Mouse (Mus musculus) gastrocnemius, postnatal 14 days (tissue): ENCODE results near the gene Pcbp3. TPM values are rescaled to one million over a fixed set of nuclear protein-coding genes. Genes with fewer than 3 reads are reported as not detected.
"Not testable (repeated sequence)": the region's sequence is repeated elsewhere in the genome, so short reads cannot be mapped to it uniquely, and the experiment has no call there.

ENCODE experiments used
- DNase-seq: peaks from one replicate; pipeline ENCODE4 v3.0.0; 2021; ENCODE audit warnings: mixed read lengths
- intact Hi-C: fragments of 180-260 bp; cut with DNase I; formaldehyde crosslinking; loops from one replicate; pipeline ENCODE4 v1.15.1; 2025; ENCODE audit warnings: low total_unique reads
- long read RNA-seq, 2 experiments: library from polyadenylated mRNA; stranded (forward); transcript quantifications; one replicate each; pipeline ENCODE4 v2.0.0; 2021
- total RNA-seq, 2 experiments: library from RNA; stranded (reverse); gene quantifications; 2 replicates each; pipeline ENCODE4 v1.2.3; 2021

Pcbp3 gene
- 1 to 10 TPM; 3.7 to 5.1 TPM for total RNA-seq
- long read RNA-seq, experiment 1, partial matches to known transcripts = 0 of 5 reads
- long read RNA-seq, experiment 1, other reads (novel, unspliced or antisense) = 5 of 5 reads
- long read RNA-seq, experiment 2, partial matches to known transcripts = 0 of 5 reads
- long read RNA-seq, experiment 2, other reads (novel, unspliced or antisense) = 4 of 5 reads

- intact Hi-C loops = no loop called here
Observed at GRCm38 (mm10) chr10:76961790-76962489, at the start of gene Pcbp3. TSS of gene Pcbp3 (minus strand) at chr10:76961887.

GRCm38 (mm10) chr10:77008698-77009097 is 47.0 kb upstream of the Pcbp3 start:
- intact Hi-C loops = no loop called here
- DNase-seq = no peak

More at GRCm38 (mm10) chr10:76961790-76962489, at the start of gene Pcbp3:
- peak; percentile 98 for DNase-seq

DNA sequence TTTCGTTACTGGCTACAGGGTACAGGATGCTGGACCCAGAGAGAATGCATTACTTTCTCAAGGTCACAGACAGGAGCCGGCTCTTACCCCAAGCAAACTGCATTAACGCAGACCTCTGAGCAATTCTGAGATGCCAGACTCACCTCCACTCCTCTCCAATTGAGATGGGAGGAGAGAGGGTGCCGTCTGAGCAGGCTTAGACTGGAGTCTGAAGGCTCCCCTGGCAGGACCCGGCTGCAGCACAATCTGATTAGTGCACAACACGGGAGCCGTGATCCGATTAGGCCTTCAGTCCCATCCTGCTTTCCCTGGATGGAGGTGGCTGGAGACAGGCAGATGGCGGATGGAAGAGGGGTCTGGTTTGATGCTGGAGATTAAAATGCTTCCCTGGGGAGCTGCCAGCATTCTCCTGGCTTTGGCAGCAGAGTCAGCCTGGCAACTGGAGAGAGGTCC is 46.4 kb upstream of the Pcbp3 start:
- intact Hi-C loops = no loop called here
- DNase-seq = peak; percentile 8

GRCm38 (mm10) chr10:77007433-77008108 is 45.9 kb upstream of the Pcbp3 start:
- DNase-seq = no peak
- intact Hi-C loops = no loop called here

DNA sequence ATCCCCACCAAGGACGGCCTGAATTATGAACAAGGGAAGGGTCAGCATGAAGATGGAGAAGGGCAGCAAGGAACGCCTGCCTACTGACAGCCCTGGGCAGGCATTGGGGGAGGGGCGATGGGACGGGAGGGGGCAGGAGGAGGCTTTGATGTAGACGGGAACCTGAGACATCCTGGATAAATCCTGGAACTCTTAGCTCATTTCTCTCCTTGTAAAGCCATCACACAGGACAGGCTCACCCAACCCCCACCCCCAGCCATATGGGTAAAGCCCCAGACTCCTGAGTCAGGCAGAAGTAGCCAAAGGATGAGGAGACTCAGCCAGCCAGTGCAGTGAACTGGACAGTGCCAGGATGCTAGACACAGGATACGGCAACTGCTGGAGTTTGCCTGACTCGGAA is 43.2 kb upstream of the Pcbp3 start:
- no peak for DNase-seq
- intact Hi-C loops = no loop called here

DNA sequence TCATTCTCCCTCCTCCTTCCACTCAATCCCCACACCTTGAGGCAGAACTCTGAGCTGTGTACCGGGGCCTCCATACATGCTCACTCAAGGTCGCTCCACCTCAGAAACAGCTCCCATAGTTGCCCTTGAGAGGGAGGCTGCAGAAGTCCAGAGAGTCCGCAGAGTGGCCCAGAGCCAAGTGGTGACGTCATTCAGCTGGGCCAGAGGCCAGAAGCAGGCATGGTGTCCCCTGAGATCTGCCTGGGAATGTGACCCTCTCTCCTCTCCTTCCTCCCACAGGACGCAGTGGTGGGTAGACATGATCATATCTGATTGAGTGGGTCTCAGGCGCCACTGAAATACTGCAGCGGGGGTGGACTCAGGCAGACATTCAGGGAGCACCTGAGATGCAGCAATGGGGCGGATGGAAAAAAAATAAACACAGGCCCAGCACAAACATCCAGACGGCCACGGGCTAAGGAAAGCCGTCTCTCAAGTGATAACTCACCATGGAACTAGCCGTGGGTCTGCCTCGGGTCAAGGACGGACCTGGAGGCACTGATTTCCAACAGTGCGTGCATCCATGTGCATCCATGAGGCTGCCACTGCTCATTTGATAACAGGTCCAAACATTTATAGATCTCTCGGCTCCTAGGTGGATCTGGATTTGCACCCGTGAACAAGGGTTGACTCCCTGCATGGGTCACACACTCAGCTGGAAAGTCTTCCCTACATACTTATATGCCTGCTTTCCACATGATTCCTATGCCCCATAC is 36.2 kb upstream of the Pcbp3 start:
- peak; percentile 52 for DNase-seq
- intact Hi-C loops = no loop called here

DNA sequence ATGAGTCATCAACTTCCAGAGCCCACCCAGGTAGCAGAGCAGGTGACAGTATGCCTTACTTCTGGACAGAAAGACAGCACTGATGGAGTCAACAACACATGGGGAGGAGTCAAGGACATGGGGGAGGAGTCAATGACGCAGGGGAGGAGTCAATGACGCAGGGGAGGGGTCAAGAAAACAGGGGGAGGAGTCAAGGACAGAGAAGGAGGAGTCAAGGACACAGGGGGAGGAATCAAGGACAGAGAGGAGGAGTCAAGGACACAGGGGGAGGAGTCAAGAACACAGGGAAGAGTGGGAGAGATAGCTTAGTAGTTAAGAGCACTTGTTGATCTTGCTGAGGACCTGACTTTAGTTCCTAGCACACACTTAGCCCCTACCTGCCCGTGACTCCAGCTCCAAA is 30.8 kb upstream of the Pcbp3 start:
- intact Hi-C loops = no loop called here
- no peak for DNase-seq

DNA sequence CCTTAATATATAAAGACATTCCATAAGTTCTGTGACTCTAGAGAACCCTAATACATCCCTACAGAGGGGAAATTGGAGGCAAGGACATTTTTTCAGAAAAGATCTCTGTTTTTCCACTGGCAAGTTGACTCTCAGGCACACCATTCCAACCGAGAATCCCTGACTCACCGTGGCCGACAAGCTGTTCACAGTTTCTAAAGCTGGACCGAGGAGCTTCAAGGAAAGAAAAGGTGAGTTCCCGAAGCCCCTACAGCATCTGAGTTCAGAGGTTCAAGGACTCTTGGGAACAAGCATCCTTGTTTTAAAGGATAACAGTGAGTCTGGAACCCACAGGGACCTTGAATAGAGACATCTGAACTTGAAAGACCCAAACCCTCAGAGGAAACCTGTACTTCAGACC is 26.9 kb upstream of the Pcbp3 start:
- no peak for DNase-seq
- intact Hi-C loops = no loop called here

- DNase-seq = no peak
Observed at GRCm38 (mm10) chr10:76978042-76978441, 16.4 kb upstream of the Pcbp3 start.

GRCm38 (mm10) chr10:76976699-76977098 is 15.0 kb upstream of the Pcbp3 start:
- DNase-seq = no peak
- intact Hi-C loops = no loop called here

More at GRCm38 (mm10) chr10:76978042-76978441, 16.4 kb upstream of the Pcbp3 start:
- intact Hi-C loops = no loop called here

- intact Hi-C loops = no loop called here
- DNase-seq = no peak
Observed at GRCm38 (mm10) chr10:76973797-76974436, 12.2 kb upstream of the Pcbp3 start.

DNA sequence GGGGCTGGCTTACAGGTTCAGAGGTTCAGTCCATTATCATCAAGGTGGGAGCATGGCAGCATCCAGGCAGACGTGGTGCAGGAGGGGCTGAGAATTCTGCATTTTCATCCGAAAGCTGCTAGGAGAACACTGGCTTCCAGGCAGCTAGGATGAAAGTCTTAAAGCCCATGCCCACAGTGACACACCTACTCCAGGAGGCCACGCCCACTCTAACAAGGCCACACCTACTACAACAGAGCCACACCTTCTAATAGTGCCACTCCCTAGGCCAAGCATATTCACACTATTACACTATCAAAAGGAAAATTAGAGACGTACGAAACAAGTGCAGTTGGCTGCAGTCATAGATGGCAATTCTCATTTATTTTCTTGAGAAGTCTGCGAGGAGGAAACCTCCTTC is 10.6 kb upstream of the Pcbp3 start:
- not testable (repeated sequence) for DNase-seq

GRCm38 (mm10) chr10:76970974-76971373 is 9.3 kb upstream of the Pcbp3 start:
- DNase-seq = no peak
- intact Hi-C loops = no loop called here

More for the DNA sequence above, 10.6 kb upstream of the Pcbp3 start:
- intact Hi-C loops = not testable (repeated sequence)

- intact Hi-C loops = no loop called here
- DNase-seq = no peak
Observed at GRCm38 (mm10) chr10:76964436-76964835, 2.7 kb upstream of the Pcbp3 start.

DNA sequence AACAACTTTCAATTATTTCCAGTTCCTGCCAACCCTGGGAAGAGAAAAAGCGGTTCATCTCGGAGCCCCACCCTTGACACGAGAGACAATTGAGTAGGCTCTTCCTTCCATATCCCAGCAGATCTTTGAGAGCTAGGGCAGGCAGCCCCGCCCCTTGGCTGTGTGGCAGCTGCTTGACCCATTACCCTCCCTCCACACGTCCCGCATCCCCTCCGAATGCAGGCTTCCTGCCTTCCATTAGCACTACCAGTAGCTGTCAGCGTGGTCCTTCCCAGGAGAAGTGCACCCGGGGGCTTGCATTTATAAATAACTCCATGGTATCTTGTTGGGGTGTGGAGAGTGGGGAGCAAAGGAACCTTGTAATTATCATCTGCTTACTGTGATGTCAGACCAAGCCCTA is 2.3 kb upstream of the Pcbp3 start:
- DNase-seq = peak; percentile 38
- intact Hi-C loops = no loop called here

- intact Hi-C loops = no loop called here
- DNase-seq = no peak
Observed at GRCm38 (mm10) chr10:76961156-76961555, 531 bp downstream of the Pcbp3 start.

GRCm38 (mm10) chr10:76958201-76958600 is 3.5 kb downstream of the Pcbp3 start:
- no peak for DNase-seq
- intact Hi-C loops = no loop called here

DNA sequence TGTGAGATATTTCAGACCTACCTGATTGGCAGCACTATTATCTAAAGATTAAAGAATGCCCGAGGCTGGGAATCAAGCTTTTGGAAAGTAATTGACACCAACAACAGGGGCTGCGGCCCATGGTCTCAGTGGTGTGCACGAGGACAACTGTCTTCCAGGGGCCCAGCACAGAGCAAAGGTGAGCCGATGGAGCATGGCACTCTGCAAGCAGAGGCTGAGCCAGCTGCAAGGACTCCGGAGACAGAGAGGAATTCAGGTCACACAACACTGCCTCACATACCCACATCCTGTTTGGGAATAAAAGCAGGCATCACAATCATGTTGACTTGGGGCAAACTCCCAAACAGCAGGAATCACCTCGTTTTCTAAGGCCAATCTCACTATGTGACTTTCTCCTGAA is 5.5 kb downstream of the Pcbp3 start:
- no peak for DNase-seq
- intact Hi-C loops = no loop called here

- no peak for DNase-seq
- intact Hi-C loops = no loop called here
Observed at GRCm38 (mm10) chr10:76941038-76941437, 20.6 kb downstream of the Pcbp3 start.

- DNase-seq = no peak
- intact Hi-C loops = no loop called here
Observed at GRCm38 (mm10) chr10:76936827-76937226, 24.9 kb downstream of the Pcbp3 start.
